Mouse (Mus musculus) lung, postnatal 0 days (tissue): ENCODE results near the gene Mta1.

Experiments used
- CTCF ChIP-seq: IDR thresholded peaks from 2 replicates; pipeline ENCODE4 v1.5.1; 2016; ENCODE audit warnings: antibody characterized with exemption, mild to moderate bottlenecking
- EP300 ChIP-seq: IDR thresholded peaks from 2 replicates; pipeline ENCODE4 v1.6.1; 2016; ENCODE audit warnings: antibody characterized with exemption, mild to moderate bottlenecking, control low read depth

- TF ChIP-seq CTCF = peak; percentile 89
- TF ChIP-seq EP300 = peak; percentile 90
Measured at GRCm38 (mm10) chr12:113146112-113147057, 48.3 kb downstream of the Mta1 start, which contains the start of gene Crip1.
